Comparison of ENCODE assay signal across 8 mouse cellular contexts in the genomic region with DNA sequence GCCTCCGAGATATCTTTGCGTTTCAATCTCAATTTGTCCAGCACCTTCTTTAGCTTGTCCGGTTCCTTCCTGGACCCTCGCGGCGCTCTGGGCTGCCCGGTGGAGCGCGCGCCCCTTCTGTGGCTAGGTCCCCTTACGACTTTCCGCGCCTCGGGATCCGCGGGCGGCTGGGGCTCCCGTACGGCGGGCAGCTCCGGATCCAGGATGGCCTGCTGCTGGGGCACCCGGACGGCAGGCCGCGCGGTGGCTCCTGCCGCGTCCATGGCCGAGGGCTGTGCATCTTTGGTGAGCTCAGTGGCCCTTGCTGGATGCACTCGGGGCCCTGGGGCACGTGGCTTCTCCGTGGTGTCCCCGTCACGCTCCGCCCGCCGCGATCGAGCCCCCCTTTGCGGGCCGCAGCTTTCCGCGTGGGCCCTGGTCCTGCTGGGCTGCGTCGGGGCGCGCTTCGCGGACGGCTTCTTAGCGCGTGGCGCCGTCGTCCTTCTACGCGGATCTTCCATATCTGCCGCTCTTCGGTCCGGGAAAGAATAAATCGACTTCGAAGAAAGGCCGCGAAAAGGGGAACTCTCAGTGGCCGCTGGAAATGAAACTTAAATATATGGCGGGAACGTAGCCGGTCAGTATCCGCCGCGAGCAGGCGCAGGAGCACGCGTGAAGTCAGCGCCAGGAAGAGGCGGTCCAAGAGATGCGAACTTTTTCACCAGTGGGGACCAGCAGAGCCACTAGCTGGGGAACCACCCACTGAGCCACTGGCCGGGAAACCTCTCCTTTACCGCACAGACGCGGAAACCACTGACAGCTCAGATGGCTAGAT. TPM values are rescaled to one million over a fixed set of nuclear protein-coding genes. Genes with fewer than 3 reads are reported as not detected.
DNase-seq lines count a peak whose midpoint lies in the region; ATAC-seq and TF ChIP-seq lines count a peak whose summit lies in the region.

A gene (minus strand): TSS at position 659 of the 814 bp plus-strand sequence.

- 0 out of 2 replicates have a peak, but pooled peaks cover 3% of the 10 kb centered on the region for H3K9me3 ChIP-seq in forebrain, embryonic 10.5 days
- H3K9me3 ChIP-seq in heart, postnatal 0 days (replicated peaks; ENCODE audit: control insufficient read depth, low read length): no peaks in the 10 kb centered on the region
- no peaks in the 10 kb centered on the region for H3K9me3 ChIP-seq in lung, postnatal 0 days (ENCODE audit: low read length)

- ATAC-seq in heart, postnatal 0 days (ENCODE audit: insufficient read depth, low read depth): peak; percentile 64
- peak; percentile 78 for ATAC-seq in lung, postnatal 0 days

- H3K4me2 ChIP-seq in heart, postnatal 0 days (ENCODE audit: low read depth, low read length): peak within 1 kb of the TSS; percentile 68
- H3K4me2 ChIP-seq in lung, postnatal 0 days (replicated peaks; ENCODE audit: low read depth, low read length): peak within 1 kb of the TSS; percentile 90

- TF ChIP-seq CTCF in heart, postnatal 0 days (IDR thresholded peaks at IDR 0.05; ENCODE audit: low read depth): no peak
- TF ChIP-seq CTCF in lung, postnatal 0 days (IDR thresholded peaks at IDR 0.05): no peak
- TF ChIP-seq CTCF in olfactory bulb, adult 2 months (IDR thresholded peaks at IDR 0.05; ENCODE audit: insufficient read depth, low read depth, low read length): no peak

- peak within 1 kb of the TSS; percentile 52 for H3K4me3 ChIP-seq in forebrain, embryonic 10.5 days
- H3K4me3 ChIP-seq in heart, postnatal 0 days (ENCODE audit: low read depth, low read length): peak within 1 kb of the TSS; percentile 56
- H3K4me3 ChIP-seq in lung, postnatal 0 days (ENCODE audit: low read depth, low read length): peak within 1 kb of the TSS; percentile 51
- peak within 1 kb of the TSS; percentile 31 for H3K4me3 ChIP-seq in olfactory bulb, adult 2 months (ENCODE audit: insufficient read depth, low read depth, low read length)

- peak; percentile 87 for DNase-seq in 416B (ENCODE audit: low read depth)
- peak; percentile 53 for DNase-seq in adipocyte (ENCODE audit: low spot score)
- peak; percentile 45 for DNase-seq in forebrain, embryonic 10.5 days (ENCODE audit: extremely low spot score, low spot score)
- DNase-seq in heart, postnatal 0 days (ENCODE audit: low spot score): peak; percentile 58
- DNase-seq in kidney, postnatal 25 days: peak; percentile 67 to 79
- peak; percentile 84 for DNase-seq in lung, postnatal 0 days (ENCODE audit: low spot score)
- DNase-seq in thymus, postnatal 25 days: peak; percentile 46

- peaks cover 89% of the 10 kb centered on the region for H3K27me3 ChIP-seq in forebrain, embryonic 10.5 days (ENCODE audit: poor library complexity, severe bottlenecking)
- peaks cover 44% of the 10 kb centered on the region for H3K27me3 ChIP-seq in heart, postnatal 0 days (ENCODE audit: control insufficient read depth, insufficient read depth, low read length)
- peaks cover 8% of the 10 kb centered on the region; the same call in 1 of the 2 replicates for H3K27me3 ChIP-seq in lung, postnatal 0 days (replicated peaks; ENCODE audit: insufficient read depth, low read length)

- no peak for TF ChIP-seq POLR2A in olfactory bulb, adult 2 months (IDR thresholded peaks at IDR 0.05; ENCODE audit: insufficient read depth, low read depth, low read length)

- TF ChIP-seq EP300 in heart, postnatal 0 days (IDR thresholded peaks at IDR 0.05; ENCODE audit: low read depth): no peak
- TF ChIP-seq EP300 in lung, postnatal 0 days (IDR thresholded peaks at IDR 0.05): no peak

- WGBS in forebrain, embryonic 10.5 days: 1% methylated on average over 81 of the region's 81 CpGs
- WGBS in heart, postnatal 0 days: 1% methylated on average over 81 of the region's 81 CpGs
- 1% methylated on average over 62 of the region's 81 CpGs for WGBS in lung, postnatal 0 days
- WGBS in olfactory bulb, adult 2 months: under 1% methylated on average over 81 of the region's 81 CpGs

- no peaks in the 10 kb centered on the region for H3K36me3 ChIP-seq in forebrain, embryonic 10.5 days (replicated peaks)
- no peaks in the 10 kb centered on the region for H3K36me3 ChIP-seq in heart, postnatal 0 days (replicated peaks; ENCODE audit: control insufficient read depth, insufficient read depth, low read length)
- no peaks in the 10 kb centered on the region for H3K36me3 ChIP-seq in lung, postnatal 0 days (ENCODE audit: insufficient read depth, low read length)

- peaks cover 12% of the 10 kb centered on the region for H3K4me1 ChIP-seq in forebrain, embryonic 10.5 days
- H3K4me1 ChIP-seq in heart, postnatal 0 days (ENCODE audit: control insufficient read depth, insufficient read depth): no peaks in the 10 kb centered on the region
- peaks cover 5% of the 10 kb centered on the region; the same call in 1 of the 2 replicates for H3K4me1 ChIP-seq in lung, postnatal 0 days (ENCODE audit: insufficient read depth, low read depth, low read length)
- peaks cover 9% of the 10 kb centered on the region for H3K4me1 ChIP-seq in olfactory bulb, adult 2 months (ENCODE audit: control insufficient read depth, insufficient read depth, low read length)

- peak within 1 kb of the TSS; percentile 70; the same call in 1 of the 2 replicates for H3K27ac ChIP-seq in forebrain, embryonic 10.5 days
- H3K27ac ChIP-seq in heart, postnatal 0 days (ENCODE audit: low read depth): no peak within 1 kb of the TSS
- H3K27ac ChIP-seq in lung, postnatal 0 days (ENCODE audit: low read length): no peak within 1 kb of the TSS
- H3K27ac ChIP-seq in olfactory bulb, adult 2 months (ENCODE audit: insufficient read depth, low read depth, low read length): no peak within 1 kb of the TSS

- H3K9ac ChIP-seq in heart, postnatal 0 days (replicated peaks; ENCODE audit: low read depth, low read length): peak within 1 kb of the TSS; percentile 22
- no peak within 1 kb of the TSS for H3K9ac ChIP-seq in lung, postnatal 0 days (replicated peaks; ENCODE audit: low read depth)

RNA-seq across cellular contexts. Expression of the gene that starts here (rescaled TPM):
- polyA plus RNA-seq in forebrain, embryonic 10.5 days (2016; fragmentation: Nextera tagmentation; extraction: Ambion mirVana): 0.27 and 0.32 TPM in 2 replicates
- 1.0 and 1.5 TPM in 2 replicates for total RNA-seq in heart, postnatal 0 days (2014; rRNA removed; ENCODE audit: low replicate concordance)
- 0.82 and 0.83 TPM in 2 replicates for polyA plus RNA-seq in heart, postnatal 0 days (2015; fragmentation: Nextera tagmentation; extraction: Ambion mirVana)
- polyA plus RNA-seq in lung, postnatal 0 days (2015; fragmentation: Nextera tagmentation; extraction: Ambion mirVana): 0.86 TPM in 2 replicates
- polyA plus RNA-seq in olfactory bulb, adult 2 months (2012; ENCODE audit: insufficient read depth, insufficient read length, low replicate concordance, missing spikeins): not detected in 2 replicates

Comparison
In these comparisons a context has a peak if more than half of its experiments do, and no peak if none do; other contexts are left out.
1. Peak in DNase-seq, H3K4me3 ChIP-seq and H3K27ac ChIP-seq in forebrain, embryonic 10.5 days; RNA of the gene not detected or under 1 TPM.
2. Peak in DNase-seq, ATAC-seq, H3K4me3 ChIP-seq and H3K4me2 ChIP-seq in lung, postnatal 0 days; RNA of the gene not detected or under 1 TPM.